Comparison of ENCODE assay signal across 22 mouse cellular contexts in genomic region chr2:32938741-32939140, GRCm38 (mm10).
"Had no signal": no experiment of that assay in that cellular context is flagged by ENCODE, and none has a peak within 500 bp of the region (broad histone marks: within the 10 kb centered on the region; RNA-seq: fewer than 3 reads in every experiment).

No protein-coding gene starts in this region.

- H3K27ac ChIP-seq: heart, embryonic 13.5 days; heart, embryonic 15.5 days; hindbrain, embryonic 10.5 days; hindbrain, embryonic 12.5 days; hindbrain, embryonic 13.5 days; hindbrain, embryonic 14.5 days; hindbrain, embryonic 15.5 days; hindbrain, postnatal 0 days; intestine, embryonic 15.5 days; kidney, embryonic 15.5 days; kidney, postnatal 0 days; layer of hippocampus, adult 2 months; left cerebral cortex, adult 2 months had no signal

- H3K4me1 ChIP-seq: heart, embryonic 12.5 days; heart, embryonic 13.5 days; heart, embryonic 15.5 days; hindbrain, embryonic 10.5 days; hindbrain, embryonic 12.5 days; hindbrain, embryonic 13.5 days; hindbrain, embryonic 15.5 days; intestine, embryonic 15.5 days; kidney, embryonic 15.5 days had no signal

- H3K27me3 ChIP-seq: heart, embryonic 12.5 days; heart, embryonic 13.5 days; heart, embryonic 15.5 days; hindbrain, embryonic 12.5 days; hindbrain, embryonic 13.5 days; hindbrain, embryonic 15.5 days; intestine, embryonic 15.5 days; kidney, embryonic 15.5 days had no signal

- H3K9ac ChIP-seq: heart, embryonic 12.5 days; heart, embryonic 13.5 days; heart, embryonic 15.5 days; hindbrain, embryonic 12.5 days; hindbrain, embryonic 13.5 days; hindbrain, embryonic 14.5 days; hindbrain, embryonic 15.5 days; intestine, embryonic 15.5 days; kidney, embryonic 15.5 days had no signal

- H3K9me3 ChIP-seq: heart, embryonic 12.5 days; heart, embryonic 13.5 days; heart, embryonic 15.5 days; hindbrain, embryonic 10.5 days; hindbrain, embryonic 12.5 days; hindbrain, embryonic 13.5 days; hindbrain, embryonic 15.5 days; intestine, embryonic 15.5 days; kidney, embryonic 15.5 days had no signal

- H3K4me2 ChIP-seq: heart, embryonic 12.5 days; heart, embryonic 13.5 days; heart, embryonic 15.5 days; hindbrain, embryonic 12.5 days; hindbrain, embryonic 13.5 days; hindbrain, embryonic 14.5 days; hindbrain, embryonic 15.5 days; intestine, embryonic 15.5 days; kidney, embryonic 15.5 days had no signal

- H3K4me3 ChIP-seq: heart, embryonic 12.5 days; heart, embryonic 13.5 days; heart, embryonic 15.5 days; hindbrain, embryonic 10.5 days; hindbrain, embryonic 12.5 days; hindbrain, embryonic 13.5 days; hindbrain, embryonic 15.5 days; intestine, embryonic 15.5 days; kidney, embryonic 15.5 days; layer of hippocampus, adult 2 months; left cerebral cortex, adult 2 months had no signal

- ATAC-seq: hindbrain, embryonic 16.5 days; hindbrain, postnatal 0 days; inflammation-experienced regulatory T-cells, adult 6 months; intestine, embryonic 15.5 days; intestine, embryonic 16.5 days; intestine, postnatal 0 days had no signal

- DNase-seq: heart, postnatal 36 days; kidney, adult 11 months; layer of hippocampus, adult 9-11 months; layer of hippocampus, postnatal 36 days had no signal
